Mouse (Mus musculus): ENCODE measurements around the gene Foxo3. TPM values are rescaled to one million over a fixed set of nuclear protein-coding genes. Genes with fewer than 3 reads are reported as not detected.

Foxo3 gene
- total and polyA plus RNA-seq, 3 experiments: 9.2 to 18.2 (median 12.6) TPM

DNA sequence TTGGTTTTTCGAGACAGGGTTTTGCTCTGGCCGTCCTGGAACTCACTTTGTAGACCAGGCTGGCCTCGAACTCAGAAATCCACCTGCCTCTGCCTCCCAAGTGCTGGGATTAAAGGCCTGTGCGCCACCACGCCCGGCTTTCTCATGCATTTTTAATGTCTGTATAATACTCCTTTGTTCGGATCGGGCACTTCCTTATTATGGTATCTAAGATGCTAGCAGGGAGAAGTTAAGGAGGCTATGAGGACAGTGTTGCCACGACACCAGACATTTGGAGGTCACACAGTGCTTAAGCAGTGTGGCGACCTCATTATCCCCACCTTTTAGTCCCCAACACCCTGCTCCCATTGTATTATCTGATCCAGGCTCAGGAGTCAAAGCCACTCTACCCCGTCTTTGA is 97.8 kb downstream of the Foxo3 start:
- dilution Hi-C loops (cut with MboI; ENCODE audit: extremely low pct_ligation_motif_present, extremely low pct_unique_long_range_greater_than_20kb, low sequenced_read_pairs) (no loop called here), in situ Hi-C loops (cut with MboI; ENCODE audit: low pct_ligation_motif_present, low pct_unique_long_range_greater_than_20kb, low sequenced_read_pairs) (no loop called here)
- H3K79me2 ChIP-seq (replicated peaks; ENCODE audit: control insufficient read depth, extremely low read depth, insufficient read depth, poor library complexity, severe bottlenecking): no peaks in the 10 kb centered on the region
- H3K27ac ChIP-seq (ENCODE audit: insufficient read depth, low read depth): no peak overlapping the region
- H3K27me3 ChIP-seq (replicated peaks): no peaks in the 10 kb centered on the region
- H3K4me2 ChIP-seq (ENCODE audit: insufficient read depth, low read depth, poor library complexity, severe bottlenecking): no peak overlapping the region
- no peak for DNase-seq (ENCODE audit: extremely low read depth)
- no peaks in the 10 kb centered on the region for H3K4me1 ChIP-seq (ENCODE audit: control insufficient read depth in 1 of 2, insufficient read depth in 2 of 2)
- H3K9ac ChIP-seq (ENCODE audit: insufficient read depth, low read depth): no peak overlapping the region
- TF ChIP-seq E2F4 (IDR thresholded peaks at IDR 0.05; ENCODE audit: insufficient replicate concordance, low read depth, low read length) (no peak), USF1 (IDR thresholded peaks at IDR 0.05; ENCODE audit: low read depth, low read length) (no peak), PAX5 (IDR thresholded peaks at IDR 0.05; ENCODE audit: low read length) (no peak), MAX (IDR thresholded peaks at IDR 0.05; ENCODE audit: low read length) (no peak)
- H3K9me3 ChIP-seq (replicated peaks; ENCODE audit: low read length): no peaks in the 10 kb centered on the region
- no peak overlapping the region for H3K4me3 ChIP-seq (replicated peaks in 1 of 3; ENCODE audit: low read depth in 2 of 3, low read length in 2 of 3, poor library complexity in 1 of 3)
- peaks cover 7 to 25% of the 10 kb centered on the region in 2 experiments for H3K36me3 ChIP-seq (replicated peaks in 1 of 2; ENCODE audit: control insufficient read depth in 1 of 2, insufficient read depth in 1 of 2, low read length in 1 of 2)

DNA sequence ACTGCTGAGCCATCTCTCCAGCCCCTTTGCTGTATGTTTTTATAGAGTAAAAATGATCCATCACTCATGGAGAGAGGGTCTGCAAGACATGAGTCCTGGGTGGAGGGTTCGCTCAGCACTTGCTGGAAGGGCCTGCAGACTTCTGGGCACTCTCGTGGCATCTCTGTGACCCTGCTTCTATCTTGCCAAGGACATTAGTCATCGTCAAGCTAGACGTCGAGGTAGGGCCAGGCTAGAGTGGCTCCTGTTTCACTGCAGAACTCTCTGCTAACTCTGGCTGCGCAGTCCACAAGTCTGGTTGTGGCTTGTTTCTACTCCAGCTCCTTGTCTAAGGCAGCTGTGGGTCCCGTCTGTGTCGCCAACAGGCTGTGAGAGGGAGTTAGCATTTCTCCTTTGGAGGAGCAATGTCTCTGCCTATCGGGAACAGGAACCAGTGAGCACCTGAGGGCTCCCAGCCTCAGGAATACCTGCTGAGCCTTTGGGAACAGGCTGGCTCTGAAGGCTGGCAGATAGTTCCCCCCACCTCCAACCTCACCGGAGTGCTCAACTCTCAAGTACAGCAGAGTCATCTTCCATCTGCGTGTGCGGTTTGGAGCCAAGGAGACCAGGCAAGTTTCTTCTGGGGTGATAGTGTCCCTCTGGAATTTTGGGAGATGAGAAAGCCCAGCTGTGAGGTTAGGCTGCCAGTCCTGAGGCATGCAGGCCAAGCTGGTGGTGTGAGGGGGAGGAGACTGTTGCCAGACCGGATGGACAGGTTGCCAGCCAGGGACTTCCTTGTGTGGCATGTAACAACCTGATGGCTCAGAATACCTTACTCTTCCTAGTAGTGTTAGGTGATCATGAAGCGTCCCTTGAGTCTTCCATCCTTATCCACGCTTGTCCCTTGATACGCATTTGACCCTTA is 98.5 kb downstream of the Foxo3 start:
- no peaks in the 10 kb centered on the region for H3K9me3 ChIP-seq (replicated peaks; ENCODE audit: low read length)
- no peak overlapping the region for H3K4me2 ChIP-seq (ENCODE audit: insufficient read depth, low read depth, poor library complexity, severe bottlenecking)
- no peaks in the 10 kb centered on the region for H3K4me1 ChIP-seq (ENCODE audit: control insufficient read depth in 1 of 2, insufficient read depth in 2 of 2)
- DNase-seq (ENCODE audit: extremely low read depth): no peak
- in situ Hi-C loops (cut with MboI; ENCODE audit: low pct_ligation_motif_present, low pct_unique_long_range_greater_than_20kb, low sequenced_read_pairs) (no loop called here), dilution Hi-C loops (cut with MboI; ENCODE audit: extremely low pct_ligation_motif_present, extremely low pct_unique_long_range_greater_than_20kb, low sequenced_read_pairs) (no loop called here)
- TF ChIP-seq TCF12 (IDR thresholded peaks at IDR 0.05; ENCODE audit: low read depth, low read length): no peak
- TF ChIP-seq ETS1 (conservative IDR thresholded peaks at IDR 0.05; ENCODE audit: low read depth, low read length): no peak
- no peak for TF ChIP-seq CTCF (conservative IDR thresholded peaks at IDR 0.05 in 1 of 2, IDR thresholded peaks at IDR 0.05 in 1 of 2; ENCODE audit: low read depth in 2 of 2, low read length in 2 of 2)
- TF ChIP-seq MAFK (IDR thresholded peaks at IDR 0.05; ENCODE audit: insufficient replicate concordance, low read length): no peak
- TF ChIP-seq CHD2 (IDR thresholded peaks at IDR 0.05; ENCODE audit: low read length): no peak
- TF ChIP-seq MXI1 (IDR thresholded peaks at IDR 0.05; ENCODE audit: low read depth, low read length): no peak
- no peak for TF ChIP-seq NELFE (IDR thresholded peaks at IDR 0.05; ENCODE audit: low read depth, low read length)
- no peak for TF ChIP-seq JUND (conservative IDR thresholded peaks at IDR 0.05; ENCODE audit: low read depth, low read length)
- no peak for TF ChIP-seq E2F4 (IDR thresholded peaks at IDR 0.05; ENCODE audit: insufficient replicate concordance, low read depth, low read length)
- no peak for TF ChIP-seq RCOR1 (conservative IDR thresholded peaks at IDR 0.05; ENCODE audit: low read depth, low read length)
- no peak for TF ChIP-seq RAD21 (IDR thresholded peaks at IDR 0.05; ENCODE audit: low read depth, low read length)
- TF ChIP-seq NRF1 (IDR thresholded peaks at IDR 0.05; ENCODE audit: low read depth, low read length): no peak
- no peak overlapping the region for H3K27ac ChIP-seq (ENCODE audit: insufficient read depth, low read depth)
- H3K79me2 ChIP-seq (replicated peaks; ENCODE audit: control insufficient read depth, extremely low read depth, insufficient read depth, poor library complexity, severe bottlenecking): no peaks in the 10 kb centered on the region
- peaks cover under 1 to 18% of the 10 kb centered on the region in 2 experiments for H3K36me3 ChIP-seq (replicated peaks in 1 of 2; ENCODE audit: control insufficient read depth in 1 of 2, insufficient read depth in 1 of 2, low read length in 1 of 2)
- H3K27me3 ChIP-seq (replicated peaks): no peaks in the 10 kb centered on the region
- no peak overlapping the region for H3K9ac ChIP-seq (ENCODE audit: insufficient read depth, low read depth)
- no peak overlapping the region for H3K4me3 ChIP-seq (replicated peaks in 1 of 3; ENCODE audit: low read depth in 2 of 3, low read length in 2 of 3, poor library complexity in 1 of 3)
